Mouse (Mus musculus) lung, postnatal 4 days (tissue): ENCODE results near the gene Crbn.
A peak's percentile ranks its signal among the peaks of the same experiment; 100 is the strongest.

Experiments used
- DNase-seq, 2 experiments: peaks; one replicate each; pipeline ENCODE4 v3.0.0; 2021

Gene Crbn

DNA sequence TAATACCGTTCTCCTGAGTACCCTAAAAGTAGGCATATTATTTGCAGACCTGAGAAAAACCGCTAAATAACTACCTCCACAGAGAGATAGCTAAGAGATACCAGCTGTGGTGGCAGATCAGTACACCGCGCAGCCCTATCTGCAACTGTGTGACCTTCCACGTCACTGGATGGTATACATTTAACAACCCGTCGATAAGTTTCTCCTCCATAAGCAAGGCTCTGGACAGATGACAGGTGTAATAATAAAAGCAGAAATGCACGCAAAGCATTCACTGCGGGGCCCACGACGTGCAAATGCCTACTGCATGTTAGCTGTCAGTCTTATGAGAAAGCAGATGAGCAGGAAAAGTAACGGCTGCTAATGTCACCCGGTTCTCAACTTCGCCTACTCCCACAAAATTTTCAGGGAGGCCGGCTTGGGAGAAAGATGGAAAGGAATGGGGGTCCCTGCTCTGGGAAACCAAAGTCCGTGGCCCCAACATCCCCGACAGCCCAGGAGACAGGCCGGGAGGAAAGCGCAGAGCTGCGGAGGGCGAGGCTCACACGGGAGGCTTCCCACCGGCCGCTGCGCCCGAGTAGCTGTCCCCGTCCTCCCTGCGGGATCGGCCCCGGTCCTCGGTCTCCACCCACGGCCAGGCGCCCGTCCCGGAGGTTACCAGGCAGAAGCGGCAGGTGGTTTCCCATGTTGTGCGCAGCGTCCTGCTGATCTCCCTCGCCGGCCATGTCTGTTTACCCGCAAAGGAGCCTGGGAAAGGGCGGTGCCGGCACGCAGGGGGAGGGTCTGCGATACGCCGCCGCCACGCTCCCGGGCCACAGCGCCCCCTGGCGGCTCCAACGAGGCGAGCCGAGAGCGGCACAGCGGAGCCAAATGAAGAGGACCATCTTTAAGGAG is at the start of gene Crbn:
Gene Crbn (minus strand): TSS at position 745 of the 894 bp plus-strand sequence.
- peak; percentile 90 to 92 for DNase-seq

DNA sequence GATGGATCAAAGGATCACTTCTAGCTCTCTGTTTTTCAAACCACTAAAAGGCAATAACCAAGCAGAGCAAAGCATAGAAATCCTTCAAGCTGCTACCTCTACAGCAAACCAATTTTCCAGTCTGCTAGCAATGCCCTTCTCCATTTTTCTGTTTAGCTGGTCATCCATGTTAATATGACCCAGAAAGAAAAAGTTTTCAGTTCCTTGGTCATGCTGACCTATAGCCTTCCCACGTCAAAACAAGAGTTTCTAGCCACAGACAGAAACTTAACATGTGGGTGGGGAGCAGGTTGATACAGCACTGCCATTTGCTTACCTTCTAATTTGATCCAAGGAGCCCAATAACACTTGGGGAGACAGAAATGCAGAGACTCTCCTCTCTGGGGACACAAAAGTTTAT is 40.3 kb upstream of the Crbn start:
- DNase-seq, result no peak

- no peak for DNase-seq
Measured at GRCm38 (mm10) chr6:106838053-106838452, 38.2 kb upstream of the Crbn start.

GRCm38 (mm10) chr6:106835316-106835715 is 35.4 kb upstream of the Crbn start:
- no peak for DNase-seq

GRCm38 (mm10) chr6:106822329-106822728 is 22.5 kb upstream of the Crbn start:
- no peak for DNase-seq

GRCm38 (mm10) chr6:106820566-106820965 is 20.7 kb upstream of the Crbn start:
- no peak for DNase-seq

DNA sequence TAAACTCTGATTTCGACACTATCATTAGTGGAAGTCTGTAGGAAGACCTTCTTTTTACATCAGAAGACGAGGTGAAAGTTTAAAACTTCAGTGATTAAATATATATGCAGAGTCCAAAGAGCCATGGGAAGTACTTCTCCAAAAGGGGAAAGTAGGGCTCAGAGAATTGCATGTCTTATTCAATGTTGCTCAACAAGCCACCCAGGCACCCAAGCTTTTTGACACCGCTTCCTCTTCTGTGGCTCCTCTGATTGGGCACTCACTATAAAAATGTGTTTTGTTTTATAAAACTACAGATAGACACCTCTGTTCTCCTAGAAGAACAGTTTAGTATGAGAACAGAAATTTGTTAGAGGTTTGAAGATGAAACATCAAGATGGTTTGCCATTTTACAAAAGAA is 20.0 kb upstream of the Crbn start:
- DNase-seq, result no peak

GRCm38 (mm10) chr6:106819246-106819645 is 19.4 kb upstream of the Crbn start:
- no peak for DNase-seq

GRCm38 (mm10) chr6:106810686-106811085 is 10.8 kb upstream of the Crbn start:
- no peak for DNase-seq

DNA sequence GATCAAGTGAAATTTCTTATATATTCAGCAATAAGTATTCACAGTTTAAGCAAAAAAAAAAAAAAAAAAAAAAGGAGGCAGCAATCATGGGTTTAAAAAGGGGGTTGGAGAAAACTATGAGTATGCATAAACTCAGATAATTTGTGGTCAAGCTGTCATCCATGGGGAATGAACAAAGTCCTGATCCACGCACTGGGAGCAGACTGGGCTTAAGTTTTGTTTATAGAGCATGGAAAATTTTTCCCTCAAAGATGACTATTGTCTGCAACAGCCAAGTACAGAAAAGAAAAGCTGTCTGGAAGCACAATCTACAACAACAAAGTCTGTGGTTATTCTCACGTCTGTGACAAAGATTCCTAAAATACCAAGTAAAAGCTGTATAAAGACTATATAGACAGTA is 9.3 kb upstream of the Crbn start:
- DNase-seq, result no peak

DNA sequence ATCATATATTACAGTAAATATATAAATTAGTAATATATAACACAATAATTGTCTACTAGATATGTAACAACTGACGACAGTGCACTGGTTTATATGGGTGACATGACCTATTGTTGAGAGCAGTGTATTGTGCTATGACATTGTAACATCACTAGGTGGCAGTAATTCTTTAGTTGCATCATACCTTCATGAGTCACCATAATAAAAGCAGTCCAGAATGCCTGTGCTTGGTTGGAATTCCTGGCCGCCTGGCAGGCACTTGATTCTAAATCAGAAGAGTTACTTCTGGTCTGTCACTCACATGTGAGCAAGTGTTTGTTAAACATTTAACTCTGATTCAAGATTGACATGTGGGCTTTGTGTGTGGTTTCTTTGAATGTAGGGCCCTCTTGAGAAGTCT is 5.0 kb upstream of the Crbn start:
- DNase-seq, result peak; percentile 10 to 39

- DNase-seq, result no peak
Measured at GRCm38 (mm10) chr6:106800227-106800557, 315 bp upstream of the Crbn start.

DNA sequence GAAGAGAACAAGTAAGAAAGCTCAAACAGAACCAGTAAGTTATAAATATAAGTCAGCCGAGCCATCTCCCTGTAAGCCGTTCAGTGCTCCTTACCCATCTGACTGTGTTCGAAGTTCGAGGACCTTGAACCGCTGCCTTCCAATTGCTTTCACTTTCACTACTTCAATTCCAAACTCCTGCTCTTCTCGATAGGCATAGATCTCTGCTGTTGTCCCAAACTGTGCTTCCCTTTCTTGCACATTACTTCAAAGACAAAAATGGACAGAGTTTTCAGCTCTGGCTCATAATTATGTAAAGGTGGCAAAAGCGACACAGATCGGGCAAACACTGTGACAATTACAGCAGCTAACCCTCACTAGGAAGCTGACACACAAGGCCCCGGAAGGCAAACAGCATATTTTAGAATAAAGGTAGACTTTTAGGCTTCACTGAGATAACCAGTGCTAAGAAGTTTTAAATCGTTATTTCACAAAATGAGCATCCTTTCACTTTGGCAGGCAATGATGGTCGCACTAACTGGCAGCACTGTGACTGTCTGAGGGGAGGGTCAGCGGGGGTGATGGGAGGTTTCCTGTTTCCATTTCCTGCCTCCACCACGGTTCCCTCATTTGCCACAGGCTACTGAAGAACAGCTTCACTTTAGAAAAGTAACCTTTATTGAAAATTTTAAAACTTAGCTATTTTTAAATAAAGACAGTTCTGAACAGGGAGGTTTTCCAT is 5.6 kb downstream of the Crbn start:
- no peak for DNase-seq

DNA sequence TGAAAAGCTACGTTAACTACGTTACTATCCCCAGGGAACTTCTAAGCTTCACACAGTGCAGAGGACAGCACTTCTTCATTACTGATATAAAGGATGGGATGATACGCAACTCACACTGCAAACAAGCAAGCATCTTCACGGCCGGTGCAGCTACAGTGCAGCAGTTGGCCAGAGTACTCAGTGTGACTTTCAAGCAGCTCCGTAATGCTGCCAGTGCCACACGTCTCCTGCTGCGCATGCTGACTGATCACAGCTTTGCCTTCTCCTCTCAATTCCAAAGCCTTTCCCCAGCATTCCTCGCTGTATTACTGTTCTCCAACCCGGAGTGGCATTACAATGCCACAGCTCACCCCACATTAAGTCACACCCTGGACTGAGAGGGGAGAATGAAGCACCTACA is 6.3 kb downstream of the Crbn start:
- no peak for DNase-seq

GRCm38 (mm10) chr6:106793088-106793487 is 6.8 kb downstream of the Crbn start:
- DNase-seq, result no peak

- DNase-seq, result no peak
Measured at GRCm38 (mm10) chr6:106792486-106792885, 7.4 kb downstream of the Crbn start.

GRCm38 (mm10) chr6:106791429-106791828 is 8.4 kb downstream of the Crbn start:
- DNase-seq, result no peak

- DNase-seq, result no peak
Measured at GRCm38 (mm10) chr6:106787138-106787537, 12.7 kb downstream of the Crbn start.

- no peak for DNase-seq
Measured at GRCm38 (mm10) chr6:106770046-106770445, 29.8 kb downstream of the Crbn start.

GRCm38 (mm10) chr6:106769290-106769866 is 30.5 kb downstream of the Crbn start:
- DNase-seq, result no peak

DNA sequence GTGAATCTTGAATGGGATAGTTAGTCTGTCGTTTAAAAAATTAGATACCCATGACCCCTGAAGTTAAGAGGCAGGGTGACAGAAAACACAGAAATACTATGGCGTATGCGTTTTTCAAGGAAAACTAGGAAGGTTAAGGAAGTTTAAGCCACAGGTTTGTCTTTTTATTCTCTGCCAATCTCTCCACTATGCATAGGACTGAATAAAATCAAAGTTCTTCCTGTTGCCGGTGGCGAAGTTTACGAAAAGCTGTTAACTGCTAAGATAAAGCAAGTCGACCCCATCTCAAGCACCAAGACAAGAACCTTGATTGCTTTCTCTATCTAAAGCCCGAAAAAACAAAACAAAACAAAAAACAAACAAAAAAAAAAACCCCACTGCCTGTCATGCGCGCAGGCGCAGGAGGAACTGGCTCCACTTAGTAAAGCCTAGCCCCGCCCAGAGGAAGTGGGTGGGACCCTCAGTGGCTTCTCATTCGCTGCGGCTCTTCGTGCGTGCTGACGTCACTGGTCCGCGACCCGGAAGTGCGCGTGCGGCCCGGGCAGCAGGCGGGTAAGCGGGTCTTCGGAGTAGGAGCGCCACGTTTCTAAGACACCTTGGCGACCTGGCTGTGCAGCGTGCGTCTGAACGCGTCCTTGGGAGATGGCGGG is 31.1 kb downstream of the Crbn start, which contains the start of gene Trnt1:
Gene Trnt1 (plus strand): TSS at position 481 of the 650 bp plus-strand sequence.
- DNase-seq, result peak; percentile 98

DNA sequence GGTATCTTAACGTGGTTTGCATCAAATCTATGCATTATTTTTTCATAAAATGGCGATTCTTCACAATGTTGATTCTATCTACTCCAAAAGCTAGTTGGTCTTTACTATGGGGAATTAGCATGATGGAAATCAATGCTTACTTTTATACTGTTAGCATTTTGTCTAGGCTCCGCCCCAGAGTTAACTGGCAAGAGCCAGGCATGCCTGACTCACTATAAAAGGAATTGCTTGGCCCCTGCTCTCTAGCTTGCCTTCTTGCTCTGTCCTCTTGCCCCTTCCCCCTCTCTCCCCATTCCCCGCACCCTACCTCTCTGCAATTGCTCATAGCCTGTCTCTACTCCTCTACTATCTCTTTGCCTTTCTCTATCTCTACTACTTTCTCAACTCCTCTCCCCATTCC is 33.1 kb downstream of the Crbn start:
- DNase-seq, result no peak

- no peak for DNase-seq
Measured at GRCm38 (mm10) chr6:106765892-106766291, 34.0 kb downstream of the Crbn start.
